Mouse (Mus musculus) MEL (cell line): ENCODE results near the gene Pomp.

Experiments
- CHD2 ChIP-seq: IDR thresholded peaks from 2 replicates; pipeline ENCODE4 v1.6.1; 2011; ENCODE audit warnings: low read length, improper control_type of control experiment
- CTCF ChIP-seq, 3 experiments: IDR thresholded peaks in 2 of 3; conservative IDR thresholded peaks in 1 of 3; 2 replicates each; pipeline ENCODE4 v1.5.1; 2011 to 2012; ENCODE audit warnings: low read length in 3 of 3, low read depth in 2 of 3, mild to moderate bottlenecking in 2 of 3, improper control_type of control experiment in 1 of 3, inconsistent platforms in 1 of 3, mixed read lengths in 1 of 3, moderate library complexity in 1 of 3; ENCODE audit not compliant: control insufficient read depth in 1 of 3, insufficient read depth in 1 of 3, poor library complexity in 1 of 3, severe bottlenecking in 1 of 3
- E2F4 ChIP-seq: IDR thresholded peaks from 2 replicates; pipeline ENCODE4 v1.6.1; 2011; ENCODE audit warnings: low read depth, low read length, improper control_type of control experiment, borderline replicate concordance
- ETS1 ChIP-seq: IDR thresholded peaks from 2 replicates; pipeline ENCODE4 v1.6.1; 2012; ENCODE audit warnings: low read depth, mild to moderate bottlenecking, inconsistent platforms, low read length, improper control_type of control experiment, moderate library complexity
- MAX ChIP-seq: IDR thresholded peaks from 2 replicates; pipeline ENCODE4 v1.6.1; 2011; ENCODE audit warnings: low read length, improper control_type of control experiment
- MAZ ChIP-seq: IDR thresholded peaks from 2 replicates; pipeline ENCODE4 v1.6.1; 2012; ENCODE audit warnings: low read depth, mild to moderate bottlenecking, inconsistent platforms, low read length, improper control_type of control experiment
- MEF2A ChIP-seq: IDR thresholded peaks from 2 replicates; pipeline ENCODE4 v1.6.1; 2014; ENCODE audit warnings: low read depth, mild to moderate bottlenecking, inconsistent platforms, low read length, improper control_type of control experiment; ENCODE audit not compliant: poor library complexity, insufficient replicate concordance, severe bottlenecking; ENCODE audit errors: extremely low read depth
- POLR2A ChIP-seq, 2 experiments: IDR thresholded peaks; 2 replicates each; pipeline ENCODE4 v1.6.1; 2011 to 2012; ENCODE audit warnings: low read length in 2 of 2, mild to moderate bottlenecking in 2 of 2, control low read depth in 1 of 2, improper control_type of control experiment in 1 of 2, low read depth in 1 of 2, moderate library complexity in 1 of 2; ENCODE audit not compliant: control insufficient read depth in 1 of 2, insufficient read depth in 1 of 2, poor library complexity in 1 of 2
- RAD21 ChIP-seq: IDR thresholded peaks from 2 replicates; pipeline ENCODE4 v1.6.1; 2011; ENCODE audit warnings: mild to moderate bottlenecking, low read depth, low read length, improper control_type of control experiment
- TBP ChIP-seq: IDR thresholded peaks from 2 replicates; pipeline ENCODE4 v1.8.0; 2011; ENCODE audit warnings: low read depth, low read length, improper control_type of control experiment
- ZC3H11A ChIP-seq: IDR thresholded peaks from 2 replicates; pipeline ENCODE4 v1.6.1; 2012; ENCODE audit warnings: low read depth, mild to moderate bottlenecking, inconsistent platforms, low read length, improper control_type of control experiment
- ZNF384 ChIP-seq: IDR thresholded peaks from 2 replicates; pipeline ENCODE4 v1.6.1; 2012; ENCODE audit warnings: low read depth, mild to moderate bottlenecking, inconsistent platforms, low read length, improper control_type of control experiment

DNA sequence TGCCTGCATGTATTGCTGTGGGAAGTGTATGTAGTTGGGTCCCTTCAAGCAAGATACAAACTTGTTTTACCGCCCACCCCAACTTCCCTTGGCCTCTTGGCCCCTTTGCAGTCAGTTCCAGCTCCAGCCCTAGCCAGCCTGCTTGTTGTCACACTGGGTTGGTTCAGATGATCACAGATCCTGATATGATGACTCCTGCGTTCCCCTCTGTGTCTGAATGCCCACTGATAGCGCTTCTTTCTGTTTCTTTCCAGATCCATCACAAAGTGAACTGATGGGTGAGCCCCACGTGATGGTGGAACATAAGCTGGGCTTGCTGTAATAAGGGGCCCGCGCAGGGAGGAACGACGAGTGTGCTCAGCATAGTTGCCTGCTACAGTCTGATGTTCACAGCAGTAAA lies 14.9 kb downstream of the Pomp start:
- no peak for TF ChIP-seq RAD21
- TF ChIP-seq CTCF (IDR thresholded peaks at IDR 0.05 in 2 of 3, conservative IDR thresholded peaks at IDR 0.05 in 1 of 3; ENCODE audit: control insufficient read depth in 1 of 3, insufficient read depth in 1 of 3, low read depth in 2 of 3, low read length in 3 of 3, poor library complexity in 1 of 3, severe bottlenecking in 1 of 3): no peak
- TF ChIP-seq MEF2A: no peak
- TF ChIP-seq E2F4: no peak
- TF ChIP-seq TBP: no peak
- TF ChIP-seq POLR2A (IDR thresholded peaks at IDR 0.05; ENCODE audit: control insufficient read depth in 1 of 2, insufficient read depth in 1 of 2, low read depth in 1 of 2, low read length in 2 of 2, poor library complexity in 1 of 2): no peak
- TF ChIP-seq ZC3H11A: no peak
- TF ChIP-seq CHD2: no peak
- no peak for TF ChIP-seq ETS1
- TF ChIP-seq ZNF384: no peak
- no peak for TF ChIP-seq MAX
- TF ChIP-seq MAZ: no peak
